Mouse (Mus musculus) kidney, adult 8-10 months (tissue): Measurements from ENCODE around the gene Rtn3.
"Not testable (repeated sequence)": the region's sequence is repeated elsewhere in the genome, so short reads cannot be mapped to it uniquely, and the experiment has no call there.

ENCODE experiments used
- DNase-seq, 2 experiments: peaks; one replicate each; pipeline ENCODE4 v3.0.0; 2022

Rtn3 gene

DNA sequence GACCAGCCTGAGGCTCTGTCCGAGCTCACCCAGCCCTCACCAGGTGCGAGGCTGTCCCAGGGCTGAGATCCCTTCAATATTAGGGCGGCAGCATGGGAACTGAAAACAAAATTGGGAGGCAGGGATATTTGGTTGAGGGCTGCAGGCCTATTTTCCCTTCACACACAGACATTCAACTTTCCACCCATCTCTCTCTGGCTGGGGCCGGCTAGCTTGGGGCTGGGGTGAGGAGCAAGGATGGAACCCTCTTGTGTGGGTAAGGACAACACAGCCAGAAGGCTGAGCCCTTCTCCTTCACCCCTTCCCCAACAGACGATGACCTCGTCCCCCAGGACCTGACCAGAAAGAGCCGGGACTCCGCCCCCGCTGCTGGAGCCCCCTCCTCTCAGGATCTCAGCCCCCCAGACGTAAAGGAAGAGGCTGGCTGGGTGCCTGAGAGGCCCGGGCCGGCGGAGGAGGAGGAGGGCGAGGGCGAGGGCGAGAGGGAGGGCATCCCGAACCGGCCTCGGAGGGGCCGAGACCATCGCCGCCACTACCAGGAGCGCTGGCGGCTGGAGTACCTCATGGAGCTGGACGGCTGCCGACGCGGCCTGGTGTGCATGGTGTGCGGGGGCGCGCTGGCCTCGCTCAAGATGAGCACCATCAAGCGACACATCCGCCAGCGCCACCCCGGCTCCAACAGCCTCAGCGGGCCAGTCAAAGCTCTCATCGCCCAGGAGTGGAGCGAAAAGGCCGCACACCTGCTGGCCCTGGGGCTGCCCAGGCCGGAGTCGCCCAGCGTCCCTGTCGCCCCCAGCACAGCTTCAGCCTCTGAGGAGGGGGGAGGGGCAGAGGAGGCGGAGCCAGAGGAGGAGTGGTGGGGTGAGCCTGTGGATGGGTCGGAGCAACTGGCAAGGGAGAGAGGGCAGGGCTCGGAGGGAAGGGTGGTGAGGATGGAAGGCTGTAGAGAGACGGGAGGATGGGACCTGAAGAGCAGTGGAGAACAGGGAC is 61.2 kb downstream of the Rtn3 start:
- DNase-seq: no peak

GRCm38 (mm10) chr19:7420841-7421601 is 62.1 kb downstream of the Rtn3 start:
- DNase-seq: no peak

GRCm38 (mm10) chr19:7420108-7420507 is 63.0 kb downstream of the Rtn3 start:
- no peak for DNase-seq

DNA sequence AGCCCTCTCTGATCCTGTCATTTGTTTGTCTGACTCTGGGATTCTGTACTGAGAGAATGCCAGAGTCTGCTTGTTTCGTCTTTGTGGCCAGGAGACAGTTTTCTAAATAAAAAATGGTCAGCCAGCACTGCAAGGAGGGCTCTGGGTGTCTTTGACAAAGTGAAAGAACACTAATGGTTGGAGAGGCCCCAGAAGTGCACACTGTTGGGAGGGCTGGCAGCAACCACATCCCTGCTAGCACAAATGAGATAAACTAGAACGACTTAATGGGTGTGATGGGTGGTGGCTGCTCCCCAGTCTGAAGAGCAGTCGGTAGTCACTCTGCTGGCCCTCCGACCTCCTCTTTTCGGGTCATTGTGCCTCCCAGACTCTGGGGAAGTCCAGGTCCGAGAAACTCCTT is 63.9 kb downstream of the Rtn3 start:
- no peak for DNase-seq

GRCm38 (mm10) chr19:7417911-7418849 is 64.9 kb downstream of the Rtn3 start:
- peak in 1 of 2 experiments; percentile 66 for DNase-seq

DNA sequence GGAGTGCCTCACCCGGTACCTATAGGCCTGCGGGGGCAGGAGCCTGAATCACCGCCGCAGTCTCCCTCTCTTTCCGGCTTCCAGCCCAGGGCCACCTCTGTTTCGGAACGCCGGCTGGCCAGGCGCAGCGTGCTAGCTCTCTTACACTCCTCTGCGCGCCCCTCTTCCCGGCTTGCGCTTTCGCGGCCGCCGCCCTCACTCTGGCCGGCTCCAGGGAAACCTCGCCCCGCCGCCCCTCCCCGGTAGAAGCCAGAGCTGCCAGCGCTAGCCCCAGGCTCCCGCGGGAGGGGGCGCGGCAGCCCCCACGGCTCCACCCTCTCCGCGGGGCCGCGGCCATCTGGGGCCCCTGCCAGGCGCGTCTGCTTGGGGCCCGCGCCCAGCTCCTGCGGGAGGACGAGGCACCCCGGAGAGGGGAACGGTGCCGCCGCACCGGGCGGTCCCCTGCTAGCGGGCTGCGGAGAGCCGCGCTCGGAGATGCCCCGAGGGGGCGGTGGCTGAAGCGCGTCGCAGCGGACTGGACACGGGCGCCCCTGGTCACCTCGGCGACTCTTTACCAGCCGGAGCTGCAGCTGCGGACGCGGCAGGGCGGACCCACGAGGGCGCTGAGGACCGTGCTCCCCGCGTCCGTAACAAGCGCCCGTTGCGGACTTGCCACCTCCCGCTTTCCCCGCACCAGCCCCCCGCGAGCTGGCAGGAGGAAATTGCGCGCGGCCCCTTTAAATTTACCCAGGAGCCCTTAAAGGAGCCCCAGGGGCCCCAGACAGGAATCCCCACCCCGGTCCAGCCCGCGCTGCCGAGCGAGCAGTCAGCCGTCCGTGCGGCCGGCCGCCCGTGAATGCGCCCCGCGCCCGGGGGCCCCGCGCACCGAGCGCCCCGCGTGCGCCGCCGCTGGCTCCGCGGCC is 66.0 kb downstream of the Rtn3 start, which contains the start of gene 2700081O15Rik:
Gene 2700081O15Rik (plus strand): TSS at position 792 of the 902 bp plus-strand sequence.
- peak in 1 of 2 experiments; percentile 69 for DNase-seq

DNA sequence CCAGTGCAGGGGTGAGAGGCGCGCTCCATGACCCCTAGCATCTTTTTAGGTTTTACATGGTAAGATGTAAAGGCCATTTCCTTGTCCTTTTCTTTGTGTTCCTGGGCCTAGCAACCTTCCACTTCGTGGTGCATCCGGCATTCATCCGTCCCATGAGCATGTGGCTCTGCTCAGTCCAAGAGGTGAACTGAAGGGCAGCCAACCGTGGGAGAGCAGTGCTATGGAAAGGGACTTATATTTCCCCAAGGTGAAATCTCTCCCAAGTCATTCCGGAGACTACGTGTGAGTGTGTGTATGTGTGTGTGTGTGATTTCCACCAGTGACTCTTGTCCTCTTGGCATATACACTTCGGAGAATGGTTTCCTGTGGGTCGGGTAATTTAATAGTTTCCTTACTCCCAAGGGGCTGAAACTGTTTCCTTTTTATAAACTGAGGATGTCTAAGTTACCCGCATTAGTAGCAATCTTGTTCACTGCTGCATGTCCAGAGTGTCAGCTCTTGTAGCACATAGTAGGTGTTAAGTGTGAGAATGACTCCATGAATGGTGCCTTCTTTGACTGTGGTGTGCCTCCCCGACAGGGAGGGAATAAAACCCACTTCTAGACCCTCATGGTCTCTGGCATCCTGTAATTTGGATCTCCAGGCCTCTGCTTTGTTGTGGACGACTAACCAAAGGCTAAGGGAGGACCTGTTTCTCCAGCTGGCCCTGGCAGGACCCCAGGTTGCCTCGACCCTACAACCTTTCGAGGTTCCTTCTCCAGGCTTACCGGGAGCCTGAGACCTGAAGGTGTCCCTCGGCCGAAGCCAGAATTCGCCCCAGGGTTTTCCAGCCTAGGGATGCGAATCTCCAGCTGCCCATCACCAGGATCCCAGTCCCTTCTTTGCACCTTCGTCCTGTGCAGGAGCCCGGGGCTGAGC is 66.9 kb downstream of the Rtn3 start:
- DNase-seq: peak in 1 of 2 experiments; percentile 18

GRCm38 (mm10) chr19:7412361-7412760 is 70.7 kb downstream of the Rtn3 start:
- DNase-seq: no peak

- no peak for DNase-seq
Measured at GRCm38 (mm10) chr19:7404623-7405229, 78.4 kb downstream of the Rtn3 start.

GRCm38 (mm10) chr19:7400635-7401034 is 82.4 kb downstream of the Rtn3 start:
- DNase-seq: peak in 1 of 2 experiments; percentile 39

DNA sequence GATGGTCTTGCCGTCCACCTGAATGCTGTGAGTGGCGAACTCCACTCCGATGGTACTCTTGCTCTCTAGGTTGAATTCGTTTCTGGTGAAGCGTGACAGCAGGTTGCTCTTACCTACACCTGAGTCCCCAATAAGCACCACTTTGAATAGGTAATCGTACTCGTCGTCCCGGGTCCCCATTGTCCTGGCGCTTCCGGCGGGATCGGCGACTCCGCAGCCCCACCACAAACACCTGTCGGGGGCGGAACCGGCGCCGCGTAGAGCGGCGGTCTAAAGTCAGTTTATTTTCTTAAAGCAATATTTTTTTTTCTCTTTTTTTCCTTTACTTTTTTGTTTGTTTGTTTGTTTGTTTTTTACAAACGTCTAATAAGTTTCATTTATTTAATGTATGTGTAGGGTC is 84.2 kb downstream of the Rtn3 start:
- DNase-seq: not testable (repeated sequence)

DNA sequence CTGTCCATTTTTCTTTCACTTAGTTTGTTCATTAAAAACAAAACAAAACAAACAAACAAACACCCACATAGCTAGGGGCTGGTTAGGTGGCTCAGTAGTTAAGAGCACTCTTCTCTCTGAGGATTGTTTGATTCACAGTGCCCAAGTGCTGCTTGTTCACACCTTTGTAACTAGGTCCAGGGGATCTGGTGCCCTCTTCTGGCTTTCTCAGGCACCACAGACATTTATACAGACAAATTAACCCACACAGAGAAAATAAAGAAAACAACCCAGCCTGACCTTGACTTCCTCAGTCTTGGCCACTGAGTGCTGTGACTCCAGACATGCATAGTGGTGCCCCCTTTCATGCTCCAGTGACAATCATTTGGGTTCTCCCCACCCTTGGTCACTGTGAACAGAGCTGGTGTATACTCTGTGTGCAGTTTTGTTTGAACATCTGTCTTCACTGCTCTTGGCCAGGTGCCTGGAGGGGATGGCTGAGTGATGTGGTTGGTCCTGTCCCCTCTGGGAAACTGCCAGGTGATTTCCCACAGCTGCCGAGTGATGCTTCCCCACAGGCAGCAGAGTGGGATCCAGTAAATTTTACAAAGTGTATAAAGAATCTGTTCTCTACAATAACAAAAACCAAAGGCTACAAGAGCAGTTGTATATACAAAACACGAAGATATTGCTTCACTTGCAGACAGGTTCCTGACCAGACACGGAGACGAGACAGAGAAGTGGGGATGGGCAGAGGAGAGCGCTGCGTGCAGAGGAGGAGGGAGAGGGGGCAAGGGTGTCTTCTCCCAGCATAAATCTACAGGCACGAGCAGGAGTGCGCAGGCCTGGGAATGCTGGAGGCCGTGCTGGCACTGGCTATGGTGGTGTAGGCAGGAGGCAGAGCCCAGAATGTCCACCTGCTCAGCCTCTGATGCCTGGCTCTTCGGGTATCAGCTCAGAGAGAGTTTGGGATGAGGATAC is 85.9 kb downstream of the Rtn3 start:
- not testable (repeated sequence) for DNase-seq

GRCm38 (mm10) chr19:7388488-7388887 is 94.6 kb downstream of the Rtn3 start:
- no peak for DNase-seq

DNA sequence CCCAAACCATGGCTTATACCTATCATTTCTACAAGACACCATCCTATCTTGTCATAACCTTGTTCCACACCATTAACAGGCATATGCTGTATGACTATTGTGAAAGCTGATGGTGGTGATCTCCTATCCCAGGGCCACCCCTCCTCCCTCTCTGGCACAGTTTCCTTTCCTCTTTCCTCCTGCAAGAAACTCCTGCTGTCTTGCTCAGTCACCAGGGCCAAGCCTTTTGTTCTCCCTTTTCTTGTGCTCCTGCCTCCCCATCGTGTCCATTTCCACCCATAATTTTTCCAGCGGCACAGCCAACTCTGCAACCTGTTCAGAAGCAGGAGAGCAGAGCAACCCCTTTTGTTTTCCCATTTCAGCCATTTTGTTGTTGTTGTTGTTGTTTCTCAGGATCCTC is 97.0 kb downstream of the Rtn3 start:
- no peak for DNase-seq

- DNase-seq: peak; percentile 97 to 99
Measured at GRCm38 (mm10) chr19:7382903-7383865, 99.9 kb downstream of the Rtn3 start, which contains the start of gene Spindoc. Spindoc (minus strand) TSS chr19:7382994.

- DNase-seq: peak; percentile 38 to 50
Measured at GRCm38 (mm10) chr19:7382248-7382902, 100.7 kb downstream of the Rtn3 start.

GRCm38 (mm10) chr19:7381906-7382247 is 101.2 kb downstream of the Rtn3 start:
- DNase-seq: no peak
